Mouse (Mus musculus) liver, embryonic 14.5 days (tissue): ENCODE data around the gene Osgep.

Experiments used
- CTCF ChIP-seq: IDR thresholded peaks from 2 replicates; pipeline ENCODE4 v1.5.1; 2016; ENCODE audit warnings: antibody characterized with exemption, low read depth, control low read depth
- EP300 ChIP-seq: IDR thresholded peaks from 2 replicates; pipeline ENCODE4 v1.6.1; 2016; ENCODE audit warnings: antibody characterized with exemption, low read depth

DNA sequence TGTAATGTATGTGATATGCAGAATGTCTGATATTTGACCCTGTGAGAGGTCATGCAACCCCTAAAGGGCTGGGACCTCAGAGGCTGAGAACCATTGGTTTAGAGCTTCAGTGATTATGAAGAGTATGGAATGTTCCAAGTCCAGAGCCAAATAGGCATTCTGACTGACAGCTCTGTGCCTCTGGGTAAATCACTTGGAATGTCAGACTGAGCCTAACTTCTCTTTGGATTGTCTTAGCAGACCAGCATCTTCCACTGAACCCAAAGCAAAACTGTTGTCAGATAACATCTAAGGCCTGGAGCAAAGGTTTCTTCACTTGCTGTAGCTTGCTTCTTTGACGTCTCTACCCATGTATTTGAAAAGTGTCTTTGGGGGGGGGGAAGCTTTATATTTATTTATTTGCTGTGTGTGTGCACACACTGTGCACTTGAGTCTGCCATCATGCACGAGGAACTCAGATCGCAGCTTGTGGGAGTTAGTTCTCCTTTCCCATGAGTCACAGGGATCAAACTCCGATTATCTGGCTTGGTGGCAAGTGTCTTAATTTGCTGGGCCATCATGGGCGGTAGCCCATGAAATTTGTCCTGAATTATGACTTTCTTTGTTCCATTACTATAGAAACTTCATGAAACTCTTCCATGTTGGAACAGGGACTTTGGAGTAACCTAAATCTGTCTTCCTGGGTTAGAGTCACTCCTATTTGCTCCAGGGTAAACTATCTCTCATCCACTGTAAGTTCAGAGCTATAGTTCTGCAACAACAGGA lies 43.7 kb upstream of the Osgep start:
- TF ChIP-seq CTCF = no peak
- TF ChIP-seq EP300 = no peak
